Mouse (Mus musculus) heart, postnatal 0 days (tissue): ENCODE measurements at regions not wholly inside any gene's neighbourhood (a gene's known extent, or its start where the extent isn't known, plus 50 kb on each side); places are given as distances from the start of the nearest gene placed in this dataset.

Experiments used
- CTCF ChIP-seq: IDR thresholded peaks from 2 replicates; pipeline ENCODE4 v1.5.1; 2016; ENCODE audit warnings: antibody characterized with exemption, control low read depth, low read depth
- EP300 ChIP-seq: IDR thresholded peaks from 2 replicates; pipeline ENCODE4 v1.6.1; 2016; ENCODE audit warnings: antibody characterized with exemption, low read depth

DNA sequence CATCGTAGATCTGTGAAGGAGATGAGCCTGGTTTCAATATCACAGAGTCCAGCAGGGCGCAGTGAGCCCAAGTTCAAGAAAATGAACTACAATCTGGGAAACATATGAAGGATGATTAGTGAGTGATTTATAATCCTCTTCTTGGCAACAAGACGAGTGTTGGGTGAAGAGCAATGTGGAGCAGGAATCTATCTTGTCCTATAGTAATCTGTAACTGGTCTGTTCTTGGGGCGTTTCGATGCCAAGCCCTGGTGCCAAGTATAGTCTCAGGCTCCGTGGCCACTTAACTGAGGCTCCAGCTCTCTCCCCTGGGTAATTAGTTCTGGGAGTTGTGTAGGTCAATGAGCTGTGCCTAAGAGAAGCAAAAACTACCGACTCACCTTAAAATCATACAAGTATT, 154.4 kb upstream of the Gorab start:
- no peak for TF ChIP-seq CTCF
- TF ChIP-seq EP300: no peak
